Mouse (Mus musculus) intestine, postnatal 0 days (tissue): ENCODE data around the gene Tubgcp6. TPM values are rescaled to one million over a fixed set of nuclear protein-coding genes. Genes with fewer than 3 reads are reported as not detected.

ENCODE experiments used
- ATAC-seq: fragments of 200-750 bp; cut with Nextera tagmentation; 2 replicates; pipeline ENCODE4 v1.8.0; 2017; ENCODE audit warnings: mild to moderate bottlenecking, moderate TSS enrichment, moderate library complexity
- H3K27ac ChIP-seq: fragments of 300-500 bp; sonication (generic); 2 replicates; pipeline ENCODE4 v1.5.1; 2014; ENCODE audit warnings: mild to moderate bottlenecking, low read depth, low read length, moderate library complexity
- H3K27me3 ChIP-seq: fragments of 300-500 bp; sonication (generic); replicated peaks from 2 replicates; pipeline ENCODE4 v1.6.1; 2014; ENCODE audit warnings: low read length, mixed read lengths; ENCODE audit not compliant: control insufficient read depth, insufficient read depth
- H3K36me3 ChIP-seq: fragments of 300-500 bp; sonication (generic); 2 replicates; pipeline ENCODE4 v1.6.1; 2014; ENCODE audit warnings: mild to moderate bottlenecking, moderate library complexity; ENCODE audit not compliant: control insufficient read depth, insufficient read depth
- H3K4me1 ChIP-seq: fragments of 300-500 bp; sonication (generic); replicated peaks from 2 replicates; pipeline ENCODE4 v1.6.1; 2014; ENCODE audit warnings: antibody characterized with exemption, low read length, mixed read lengths; ENCODE audit not compliant: control insufficient read depth, insufficient read depth
- H3K4me2 ChIP-seq: fragments of 300-500 bp; sonication (generic); replicated peaks from 2 replicates; pipeline ENCODE4 v1.6.1; 2014; ENCODE audit warnings: low read depth, mild to moderate bottlenecking, moderate library complexity
- H3K4me3 ChIP-seq: fragments of 300-500 bp; sonication (generic); 2 replicates; pipeline ENCODE4 v1.5.1; 2014; ENCODE audit warnings: low read depth, low read length
- H3K9ac ChIP-seq: fragments of 300-500 bp; sonication (generic); 2 replicates; pipeline ENCODE4 v1.6.1; 2014; ENCODE audit warnings: mild to moderate bottlenecking, low read depth, low read length
- H3K9me3 ChIP-seq: fragments of 300-500 bp; sonication (generic); 2 replicates; pipeline ENCODE4 v1.6.1; 2016; ENCODE audit warnings: mixed run types; ENCODE audit not compliant: control insufficient read depth
- CTCF ChIP-seq: sonication (generic); IDR thresholded peaks from 2 replicates; pipeline ENCODE4 v1.5.1; 2016; ENCODE audit warnings: low read depth, mild to moderate bottlenecking, control low read depth, antibody characterized with exemption, moderate library complexity
- WGBS: fragments of 180-500 bp; shearing (Covaris S2); extraction: QIAGEN DNeasy Blood & Tissue Kit; methylation state at CpG from one replicate; pipeline ENCODE4 v1.1.7; 2014; 5-methylcytosine and 5-hydroxymethylcytosine counted together
- polyA plus RNA-seq: library from polyadenylated mRNA; unstranded; fragments of >200 nt; fragmentation: Nextera tagmentation; extraction: Ambion mirVana; gene quantifications from 2 replicates; pipeline ENCODE4 v1.2.1, GENCODE M21; 2015

The Tubgcp6 gene
- polyA plus RNA-seq, 1 experiment from 2014 or later, result 3.6 TPM

DNA sequence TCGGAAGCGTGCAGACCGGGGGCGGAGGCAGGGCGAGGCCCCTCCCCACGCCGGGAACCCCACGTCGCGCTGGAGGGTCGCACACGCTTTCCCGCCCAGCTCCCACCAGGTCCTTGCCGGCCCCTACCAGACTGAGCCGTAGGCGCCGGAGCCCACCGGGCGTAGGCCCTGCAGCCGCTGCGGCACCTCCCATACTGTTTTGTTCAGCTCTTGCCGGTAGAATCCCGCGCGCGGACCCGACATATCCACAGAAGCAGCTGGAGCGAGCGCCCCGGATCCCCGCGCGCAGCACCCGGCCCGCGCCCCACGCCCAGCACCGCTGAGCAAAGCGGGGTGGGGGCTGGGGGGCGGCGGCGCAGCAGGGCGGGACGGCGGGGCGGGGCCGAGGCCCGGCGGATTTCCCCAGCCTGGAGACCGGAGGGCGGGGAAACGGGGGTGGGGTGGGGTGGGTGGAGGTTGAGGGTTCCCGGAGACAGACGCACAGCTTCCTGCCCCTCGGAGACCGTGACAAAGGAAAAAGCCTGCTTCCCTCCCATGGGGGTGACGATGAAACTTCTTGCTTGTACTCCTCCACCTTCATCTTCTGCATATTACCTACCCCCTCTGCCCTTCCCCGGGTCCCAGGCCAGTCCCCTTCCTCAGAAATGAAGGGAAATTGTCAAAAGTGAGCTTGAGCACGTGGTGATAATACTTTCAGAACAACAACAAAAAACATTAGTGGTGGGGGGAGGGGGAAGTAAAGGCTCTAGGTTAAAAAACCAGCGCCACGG lies 26.5 kb upstream of the Tubgcp6 start, which contains the start of gene Mapk11:
Gene Mapk11, minus strand, starts transcription at position 358 of the 770 bp plus-strand sequence.
- peak; percentile 34; the same call in 1 of the 2 replicates for ATAC-seq
- Histone ChIP-seq H3K4me3 (peak within 1 kb of the TSS; percentile 65), H3K4me1 (peaks cover 3% of the 10 kb centered on the region; the same call in 1 of the 2 replicates), H3K4me2 (peak within 1 kb of the TSS; percentile 92), H3K9me3 (no peaks in the 10 kb centered on the region), H3K36me3 (0 out of 2 replicates have a peak, but pooled peaks cover 3% of the 10 kb centered on the region), H3K9ac (peak within 1 kb of the TSS; percentile 46), H3K27me3 (peaks cover 48% of the 10 kb centered on the region), H3K27ac (no peak within 1 kb of the TSS)
- WGBS, result under 1% methylated on average over 50 of the region's 61 CpGs
- no peak for TF ChIP-seq CTCF

DNA sequence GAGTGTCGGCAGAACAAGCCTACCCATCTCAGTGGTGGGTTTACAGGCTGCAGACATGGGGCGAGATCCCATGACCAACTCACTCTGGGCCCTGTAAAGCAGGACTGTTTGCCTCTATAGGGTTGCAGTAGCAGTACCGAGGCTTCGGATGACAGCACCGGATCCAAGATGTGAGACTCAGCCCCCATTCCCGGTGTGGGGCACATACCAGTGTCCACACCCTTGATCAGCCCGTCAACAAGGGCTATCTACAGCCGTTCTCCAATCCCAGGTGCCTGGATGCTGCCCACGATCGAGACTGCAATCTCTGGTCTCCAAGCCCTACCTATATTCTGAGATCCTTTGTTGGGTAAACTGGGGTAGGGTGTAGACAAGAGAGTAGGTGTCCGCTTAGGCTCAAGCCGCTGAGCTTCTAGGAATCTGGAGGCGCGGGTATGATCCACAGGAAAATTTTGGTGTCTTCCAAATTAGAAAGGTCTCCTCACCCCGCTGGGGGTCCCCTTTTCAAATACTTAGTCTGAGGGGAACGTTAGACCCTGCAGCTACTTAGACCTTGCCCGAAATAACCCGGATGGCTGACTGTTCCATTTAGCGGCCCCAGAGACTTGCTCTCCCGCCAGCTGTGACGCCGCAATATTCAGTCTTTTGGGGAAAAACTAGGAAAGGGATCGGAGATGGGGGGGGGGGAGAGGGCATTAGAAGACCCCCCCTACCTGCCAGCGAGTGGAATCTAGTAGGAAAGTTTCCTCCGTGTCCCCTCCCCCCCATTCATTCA lies 25.8 kb upstream of the Tubgcp6 start:
- ATAC-seq, result no peak
- TF ChIP-seq CTCF, result no peak
- Histone ChIP-seq H3K4me2 (peak overlapping the region; percentile 92), H3K4me1 (peaks cover 3% of the 10 kb centered on the region; the same call in 1 of the 2 replicates), H3K27me3 (peaks cover 48% of the 10 kb centered on the region), H3K36me3 (no peaks in the 10 kb centered on the region), H3K9ac (peak overlapping the region; percentile 46), H3K4me3 (peak overlapping the region; percentile 65), H3K9me3 (no peaks in the 10 kb centered on the region), H3K27ac (no peak overlapping the region)
- 9% methylated on average over 25 of the region's 25 CpGs for WGBS

DNA sequence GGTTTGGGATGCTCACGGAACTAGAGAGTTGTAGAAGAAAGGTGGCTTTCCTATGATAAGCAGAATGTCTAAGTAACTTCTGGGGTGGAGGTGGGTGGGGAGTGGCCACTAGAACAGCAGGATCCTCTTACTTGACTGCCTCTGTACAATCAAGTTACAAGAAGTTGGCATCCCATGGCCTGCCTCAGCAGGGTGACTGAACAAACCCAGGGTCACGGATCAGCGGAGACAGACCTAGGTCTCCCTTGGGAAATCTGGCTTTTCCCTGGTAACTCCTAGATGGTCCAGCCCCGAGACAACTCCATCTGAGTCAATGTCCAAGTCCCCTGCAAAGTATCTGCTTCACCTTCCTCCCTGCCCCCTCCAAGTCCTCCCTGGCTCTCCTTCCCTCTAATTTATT lies 25.0 kb upstream of the Tubgcp6 start:
- no peak overlapping the region for H3K4me2 ChIP-seq
- ATAC-seq, result no peak
- WGBS, result 54% methylated on average over 4 of the region's 4 CpGs

DNA sequence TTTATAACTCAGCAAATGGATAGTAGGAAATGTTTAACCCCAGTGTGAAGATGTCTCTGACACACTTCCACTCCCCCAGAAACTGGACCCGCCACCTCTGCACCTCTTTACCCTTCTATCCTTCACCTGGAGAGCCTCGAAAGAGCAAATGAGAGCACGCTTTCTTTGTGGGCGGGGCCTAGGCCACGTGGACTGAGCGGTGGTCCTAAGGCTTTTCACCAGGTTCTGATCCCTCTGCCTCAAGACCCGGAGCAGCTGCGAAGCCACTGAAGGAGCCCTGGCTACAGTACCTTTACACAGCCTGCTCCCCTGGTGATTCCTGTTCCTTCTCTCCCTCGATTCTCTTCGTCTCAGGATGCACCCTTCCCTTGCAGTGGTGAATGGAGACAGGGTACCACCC lies 24.5 kb upstream of the Tubgcp6 start:
- Histone ChIP-seq H3K4me3 (peak overlapping the region; percentile 28), H3K27me3 (peaks cover 52% of the 10 kb centered on the region), H3K4me2 (peak overlapping the region; percentile 58; the same call in 1 of the 2 replicates), H3K9me3 (no peaks in the 10 kb centered on the region), H3K27ac (no peak overlapping the region), H3K4me1 (peaks cover 3% of the 10 kb centered on the region; the same call in 1 of the 2 replicates), H3K36me3 (no peaks in the 10 kb centered on the region), H3K9ac (no peak overlapping the region)
- no peak for ATAC-seq
- TF ChIP-seq CTCF, result no peak
- WGBS, result 21% methylated on average over 10 of the region's 10 CpGs

More for the DNA sequence above, 25.0 kb upstream of the Tubgcp6 start:
- H3K27ac ChIP-seq, result no peak overlapping the region
- peaks cover 3% of the 10 kb centered on the region; the same call in 1 of the 2 replicates for H3K4me1 ChIP-seq
- no peak overlapping the region for H3K9ac ChIP-seq
- no peak overlapping the region for H3K4me3 ChIP-seq
- no peak for TF ChIP-seq CTCF
- H3K9me3 ChIP-seq, result no peaks in the 10 kb centered on the region
- peaks cover 48% of the 10 kb centered on the region for H3K27me3 ChIP-seq
- no peaks in the 10 kb centered on the region for H3K36me3 ChIP-seq

DNA sequence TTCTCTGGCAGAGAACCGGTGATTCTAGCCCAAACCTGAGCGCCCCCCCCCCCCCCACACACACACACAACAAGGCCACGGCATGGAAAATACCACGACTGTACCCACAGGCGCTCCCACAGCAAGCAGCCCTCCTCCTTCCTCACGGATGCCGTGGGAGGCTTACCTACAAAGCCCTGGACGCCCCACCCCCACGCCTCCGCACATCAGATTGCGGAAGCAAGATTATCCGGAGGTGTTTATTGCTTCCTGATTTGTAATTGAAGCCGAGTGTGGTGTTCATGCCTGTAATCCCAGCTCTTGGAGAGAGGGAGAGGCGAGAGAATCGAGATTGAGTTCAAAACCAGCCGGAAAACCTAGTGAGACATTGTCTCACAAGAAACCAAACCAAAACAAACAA lies 24.1 kb upstream of the Tubgcp6 start:
- Histone ChIP-seq H3K9ac (no peak overlapping the region), H3K4me1 (peaks cover 3% of the 10 kb centered on the region; the same call in 1 of the 2 replicates), H3K9me3 (no peaks in the 10 kb centered on the region), H3K27me3 (peaks cover 56% of the 10 kb centered on the region), H3K4me2 (peak overlapping the region; percentile 58), H3K36me3 (no peaks in the 10 kb centered on the region), H3K4me3 (peak overlapping the region; percentile 28), H3K27ac (no peak overlapping the region)
- WGBS, result 8% methylated on average over 15 of the region's 16 CpGs
- no peak for ATAC-seq
- no peak for TF ChIP-seq CTCF

DNA sequence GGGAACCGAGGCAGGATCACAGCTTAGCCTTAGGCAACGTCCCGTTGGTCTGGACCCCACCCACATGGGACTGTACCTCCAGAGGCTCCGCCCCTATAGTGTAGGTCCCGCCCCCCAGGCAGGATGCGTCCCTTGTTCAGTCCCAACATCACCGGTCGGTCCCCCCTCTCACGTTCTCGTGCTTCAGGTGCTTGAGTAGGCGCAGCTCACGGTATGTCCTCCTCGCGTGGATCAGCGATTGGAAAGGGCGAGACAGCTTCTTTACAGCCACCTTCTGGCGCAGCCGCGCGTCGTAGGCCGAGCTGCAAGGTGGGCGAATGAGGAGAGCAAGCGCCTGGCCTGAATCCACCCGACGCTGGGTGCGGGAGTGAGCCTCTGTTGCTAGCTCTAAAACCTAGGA lies 23.6 kb upstream of the Tubgcp6 start:
- peak overlapping the region; percentile 28 for H3K4me3 ChIP-seq
- H3K27ac ChIP-seq, result no peak overlapping the region
- H3K4me2 ChIP-seq, result peak overlapping the region; percentile 58
- peaks cover 3% of the 10 kb centered on the region; the same call in 1 of the 2 replicates for H3K4me1 ChIP-seq
- H3K27me3 ChIP-seq, result peaks cover 61% of the 10 kb centered on the region
- H3K9ac ChIP-seq, result no peak overlapping the region
- no peaks in the 10 kb centered on the region for H3K9me3 ChIP-seq
- ATAC-seq, result no peak
- TF ChIP-seq CTCF, result no peak
- whole genome bisulfite sequencing, result 1% methylated on average over 27 of the region's 27 CpGs
- H3K36me3 ChIP-seq, result no peaks in the 10 kb centered on the region
